ENCODE assay signal across 8 mouse cellular contexts in genomic region chr16:75592671-75593500, GRCm38 (mm10). TPM values are rescaled to one million over a fixed set of nuclear protein-coding genes. Genes with fewer than 3 reads are reported as not detected.
DNase-seq lines count a peak whose midpoint lies in the region; ATAC-seq and TF ChIP-seq lines count a peak whose summit lies in the region.

Rbm11 (plus strand) TSS chr16:75592844.

- peak; percentile 99 for ATAC-seq in lung, embryonic 16.5 days (ENCODE audit: low read depth)

- H3K4me2 ChIP-seq in lung, embryonic 16.5 days (ENCODE audit: low read depth, low read length): peak within 1 kb of the TSS; percentile 98

- peaks cover 15% of the 10 kb centered on the region for H3K27me3 ChIP-seq in hindbrain, embryonic 10.5 days (ENCODE audit: insufficient read depth, poor library complexity, severe bottlenecking)
- H3K27me3 ChIP-seq in lung, embryonic 16.5 days (ENCODE audit: control insufficient read depth, insufficient read depth, low read depth, low read length): no peaks in the 10 kb centered on the region
- H3K27me3 ChIP-seq in thymus, adult 2 months (ENCODE audit: control insufficient read depth, insufficient read depth, low read length): no peaks in the 10 kb centered on the region

- H3K27ac ChIP-seq in hindbrain, embryonic 10.5 days: peak within 1 kb of the TSS; percentile 74
- no peak within 1 kb of the TSS for H3K27ac ChIP-seq in lung, embryonic 16.5 days (ENCODE audit: low read length)
- no peak within 1 kb of the TSS for H3K27ac ChIP-seq in thymus, adult 2 months (ENCODE audit: control insufficient read depth, insufficient read depth, low read length)

- no peaks in the 10 kb centered on the region for H3K9me3 ChIP-seq in hindbrain, embryonic 10.5 days
- no peaks in the 10 kb centered on the region for H3K9me3 ChIP-seq in lung, embryonic 16.5 days (ENCODE audit: control insufficient read depth, low read length)

- no peak for TF ChIP-seq CTCF in thymus, adult 2 months (IDR thresholded peaks at IDR 0.05; ENCODE audit: borderline replicate concordance, control insufficient read depth, extremely low read depth, insufficient read depth, low read length, poor library complexity)

- peak within 1 kb of the TSS; percentile 64 for H3K9ac ChIP-seq in lung, embryonic 16.5 days (ENCODE audit: low read length)

- no peak for TF ChIP-seq POLR2A in thymus, adult 2 months (IDR thresholded peaks at IDR 0.05; ENCODE audit: control insufficient read depth, extremely low read depth, insufficient read depth, low read length, poor library complexity)

- DNase-seq in Muller cell, postnatal 12 days (ENCODE audit: inconsistent ontology term): peak; percentile 81
- DNase-seq in cerebellum, postnatal 10 days: peak; percentile 95
- peak; percentile 23 to 81 for DNase-seq in frontal cortex, adult 2 months (ENCODE audit: extremely low spot score in 1 of 2, low spot score in 1 of 2)
- DNase-seq in hindbrain, embryonic 10.5 days (ENCODE audit: low spot score): peak; percentile 79
- peak; percentile 79 for DNase-seq in layer of hippocampus, adult 9-11 months
- DNase-seq in ovary, adult 18-20 months (ENCODE audit: low spot score): peak; percentile 64
- peak; percentile 78 for DNase-seq in thymus, adult 2 months

- WGBS in hindbrain, embryonic 10.5 days: under 1% methylated on average over 55 of the region's 55 CpGs
- WGBS in lung, embryonic 16.5 days: 1% methylated on average over 37 of the region's 55 CpGs
- 1% methylated on average over 55 of the region's 55 CpGs for WGBS in thymus, adult 2 months

- H3K36me3 ChIP-seq in hindbrain, embryonic 10.5 days: no peaks in the 10 kb centered on the region
- H3K36me3 ChIP-seq in lung, embryonic 16.5 days (ENCODE audit: control insufficient read depth, insufficient read depth, low read length): no peaks in the 10 kb centered on the region
- no peaks in the 10 kb centered on the region for H3K36me3 ChIP-seq in thymus, adult 2 months (ENCODE audit: control insufficient read depth, insufficient read depth, low read length)

- no peaks in the 10 kb centered on the region; the same call in 1 of the 2 replicates for H3K4me1 ChIP-seq in hindbrain, embryonic 10.5 days (replicated peaks)
- H3K4me1 ChIP-seq in lung, embryonic 16.5 days (replicated peaks; ENCODE audit: control insufficient read depth, insufficient read depth, low read length): no peaks in the 10 kb centered on the region
- no peaks in the 10 kb centered on the region for H3K4me1 ChIP-seq in thymus, adult 2 months (replicated peaks; ENCODE audit: control insufficient read depth, insufficient read depth, low read length)

- peak within 1 kb of the TSS; percentile 78 for H3K4me3 ChIP-seq in hindbrain, embryonic 10.5 days
- H3K4me3 ChIP-seq in lung, embryonic 16.5 days (ENCODE audit: low read length): peak within 1 kb of the TSS; percentile 81
- peak within 1 kb of the TSS; percentile 58 for H3K4me3 ChIP-seq in thymus, adult 2 months (ENCODE audit: control insufficient read depth, insufficient read depth, low read length)

RNA-seq across cellular contexts. Expression of gene Rbm11, which starts in this region (rescaled TPM):
- 3.7 and 4.5 TPM in 2 replicates for polyA plus RNA-seq in frontal cortex, adult 2 months (2012; rRNA removed)
- 0.77 and 1.0 TPM in 2 replicates for polyA plus RNA-seq in hindbrain, embryonic 10.5 days (2016; fragmentation: Nextera tagmentation; extraction: Ambion mirVana)
- polyA plus RNA-seq in lung, embryonic 16.5 days (2015; fragmentation: Nextera tagmentation; extraction: Ambion mirVana): 0.40 and 0.48 TPM in 2 replicates
- polyA plus RNA-seq in thymus, adult 2 months (2012; rRNA removed): 0.13 TPM in 1 of 2 replicates, not detected in the other

Comparison
In these comparisons a context has a peak if more than half of its experiments do, and no peak if none do; other contexts are left out.
1. Peak in ATAC-seq, H3K4me3 ChIP-seq, H3K9ac ChIP-seq and H3K4me2 ChIP-seq in lung, embryonic 16.5 days; RNA of the gene not detected or under 1 TPM.
2. Peak in DNase-seq and H3K4me3 ChIP-seq in thymus, adult 2 months; RNA of the gene not detected or under 1 TPM.